Mouse (Mus musculus): ENCODE measurements around the gene Dip2a.

DNA sequence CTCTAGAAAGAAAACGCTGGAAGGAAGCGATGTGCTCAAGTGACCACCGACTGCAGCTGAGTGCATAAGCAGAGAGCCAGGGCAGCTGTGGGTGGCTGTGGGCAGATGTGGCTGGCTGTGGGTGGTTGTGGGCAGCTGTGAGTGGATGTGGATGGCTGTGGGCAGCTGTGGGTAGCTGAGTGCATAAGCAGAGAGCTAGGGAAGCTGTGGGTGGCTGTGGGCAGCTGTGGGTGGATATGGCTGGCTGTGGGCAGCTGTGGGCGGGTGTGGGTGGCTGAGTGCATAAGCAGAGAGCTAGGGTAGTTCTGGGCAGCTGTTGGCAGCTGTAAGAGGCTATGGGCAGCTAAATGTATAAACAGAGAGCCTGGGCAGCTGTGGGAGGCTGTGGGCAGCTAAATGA lies 51.9 kb downstream of the Dip2a start:
- no peak for TF ChIP-seq CTCF (IDR thresholded peaks at IDR 0.05; ENCODE audit: borderline replicate concordance, extremely low read depth, insufficient read depth, insufficient read length)
- TF ChIP-seq POLR2A (IDR thresholded peaks at IDR 0.05; ENCODE audit: borderline replicate concordance, extremely low read depth, insufficient read depth, insufficient read length, poor library complexity, severe bottlenecking), result no peak

All from brain, embryonic 14.5 days (tissue).